Mouse (Mus musculus) midbrain, embryonic 11.5 days (tissue): Measurements from ENCODE around the gene Msrb2. TPM values are rescaled to one million over a fixed set of nuclear protein-coding genes. Genes with fewer than 3 reads are reported as not detected.

Experiments used
- ATAC-seq: fragments of 200-750 bp; cut with Nextera tagmentation; 2 replicates; pipeline ENCODE4 v1.8.0; 2017; ENCODE audit warnings: moderate TSS enrichment, moderate library complexity; ENCODE audit not compliant: low FRiP score
- DNase-seq: peaks from one replicate; pipeline ENCODE4 v3.0.0; 2015; ENCODE audit warnings: low spot score; ENCODE audit errors: missing footprints
- H3K27ac ChIP-seq: fragments of 300-500 bp; sonication (generic); 2 replicates; pipeline ENCODE4 v1.5.1; 2014; ENCODE audit warnings: low read depth, low read length
- H3K27me3 ChIP-seq: fragments of 300-500 bp; sonication (generic); 2 replicates; pipeline ENCODE4 v1.6.1; 2014; ENCODE audit warnings: mild to moderate bottlenecking, low read length, moderate library complexity, mixed read lengths; ENCODE audit not compliant: control insufficient read depth, insufficient read depth
- H3K36me3 ChIP-seq: fragments of 300-500 bp; sonication (generic); 2 replicates; pipeline ENCODE4 v1.6.1; 2014; ENCODE audit warnings: mild to moderate bottlenecking, low read length, moderate library complexity, mixed read lengths; ENCODE audit not compliant: control insufficient read depth, insufficient read depth
- H3K4me1 ChIP-seq: fragments of 300-500 bp; sonication (generic); 2 replicates; pipeline ENCODE4 v1.6.1; 2014; ENCODE audit warnings: low read length; ENCODE audit not compliant: control insufficient read depth, insufficient read depth
- H3K4me2 ChIP-seq: fragments of 300-500 bp; sonication (generic); 2 replicates; pipeline ENCODE4 v1.6.1; 2014; ENCODE audit warnings: mild to moderate bottlenecking, moderate library complexity
- H3K4me3 ChIP-seq: fragments of 300-500 bp; sonication (generic); 2 replicates; pipeline ENCODE4 v1.5.1; 2014; ENCODE audit warnings: low read depth, low read length
- H3K9ac ChIP-seq: fragments of 300-500 bp; sonication (generic); 2 replicates; pipeline ENCODE4 v1.6.1; 2014; ENCODE audit warnings: low read length
- H3K9me3 ChIP-seq: fragments of 300-500 bp; sonication (generic); 2 replicates; pipeline ENCODE4 v1.6.1; 2016; ENCODE audit warnings: low read length; ENCODE audit not compliant: control insufficient read depth
- WGBS: fragments of 180-500 bp; shearing (Covaris S2); extraction: QIAGEN DNeasy Blood & Tissue Kit; methylation state at CpG from one replicate; pipeline ENCODE4 v1.1.7; 2014; 5-methylcytosine and 5-hydroxymethylcytosine counted together
- polyA plus RNA-seq: library from polyadenylated mRNA; unstranded; fragments of >200 nt; fragmentation: Nextera tagmentation; extraction: Ambion mirVana; gene quantifications from 2 replicates; pipeline ENCODE4 v1.2.1, GENCODE M21; 2014

Gene Msrb2
- polyA plus RNA-seq, 1 experiment from 2014 or later = 11.2 TPM

GRCm38 (mm10) chr2:19382206-19382605 is 11.0 kb downstream of the Msrb2 start:
- Histone ChIP-seq H3K36me3 (no peaks in the 10 kb centered on the region), H3K9me3 (no peaks in the 10 kb centered on the region), H3K4me1 (no peaks in the 10 kb centered on the region), H3K27me3 (no peaks in the 10 kb centered on the region), H3K4me2 (no peak overlapping the region), H3K9ac (no peak overlapping the region), H3K27ac (no peak overlapping the region), H3K4me3 (no peak overlapping the region)
- ATAC-seq (no peak), DNase-seq (peak; percentile 77)
- 95% methylated on average over 1 of the region's 1 CpGs for WGBS

GRCm38 (mm10) chr2:19383006-19383405 is 11.8 kb downstream of the Msrb2 start:
- Histone ChIP-seq H3K27ac (no peak overlapping the region), H3K36me3 (no peaks in the 10 kb centered on the region), H3K9ac (no peak overlapping the region), H3K4me3 (no peak overlapping the region), H3K27me3 (no peaks in the 10 kb centered on the region), H3K4me1 (no peaks in the 10 kb centered on the region), H3K4me2 (no peak overlapping the region), H3K9me3 (no peaks in the 10 kb centered on the region)
- ATAC-seq = no peak
- WGBS = 71% methylated on average over 4 of the region's 4 CpGs
- no peak for DNase-seq

- H3K9me3 ChIP-seq = no peaks in the 10 kb centered on the region
- H3K27me3 ChIP-seq = no peaks in the 10 kb centered on the region
- no peak overlapping the region for H3K9ac ChIP-seq
- WGBS = 88% methylated on average over 5 of the region's 5 CpGs
- no peaks in the 10 kb centered on the region for H3K4me1 ChIP-seq
- H3K36me3 ChIP-seq = no peaks in the 10 kb centered on the region
- DNase-seq (peak; percentile 79), ATAC-seq (no peak)
- H3K4me2 ChIP-seq = no peak overlapping the region
- H3K27ac ChIP-seq = no peak overlapping the region
- no peak overlapping the region for H3K4me3 ChIP-seq
Measured at GRCm38 (mm10) chr2:19385772-19386171, 14.5 kb downstream of the Msrb2 start.

- H3K4me1 ChIP-seq = peaks cover 5% of the 10 kb centered on the region; the same call in 1 of the 2 replicates
- H3K27ac ChIP-seq = no peak overlapping the region
- no peaks in the 10 kb centered on the region for H3K27me3 ChIP-seq
- no peak overlapping the region for H3K4me3 ChIP-seq
- H3K9ac ChIP-seq = no peak overlapping the region
- peak; percentile 53 for DNase-seq
- no peak overlapping the region for H3K4me2 ChIP-seq
- 85% methylated on average over 12 of the region's 12 CpGs for WGBS
- ATAC-seq = no peak
- H3K9me3 ChIP-seq = no peaks in the 10 kb centered on the region
- no peaks in the 10 kb centered on the region for H3K36me3 ChIP-seq
Measured at GRCm38 (mm10) chr2:19388329-19389103, 17.3 kb downstream of the Msrb2 start.

GRCm38 (mm10) chr2:19390411-19391143 is 19.3 kb downstream of the Msrb2 start:
- Histone ChIP-seq H3K27me3 (no peaks in the 10 kb centered on the region), H3K4me1 (peaks cover 5% of the 10 kb centered on the region; the same call in 1 of the 2 replicates), H3K9me3 (no peaks in the 10 kb centered on the region), H3K4me2 (no peak overlapping the region), H3K9ac (no peak overlapping the region), H3K4me3 (no peak overlapping the region), H3K36me3 (no peaks in the 10 kb centered on the region), H3K27ac (no peak overlapping the region)
- WGBS = 55% methylated on average over 7 of the region's 7 CpGs
- DNase-seq (peak; percentile 57), ATAC-seq (no peak)

- no peak overlapping the region for H3K4me2 ChIP-seq
- H3K4me3 ChIP-seq = no peak overlapping the region
- ATAC-seq (no peak), DNase-seq (no peak)
- H3K9ac ChIP-seq = no peak overlapping the region
- 94% methylated on average over 3 of the region's 3 CpGs for WGBS
- no peaks in the 10 kb centered on the region for H3K27me3 ChIP-seq
- no peaks in the 10 kb centered on the region for H3K9me3 ChIP-seq
- no peak overlapping the region for H3K27ac ChIP-seq
- H3K4me1 ChIP-seq = peaks cover 5% of the 10 kb centered on the region; the same call in 1 of the 2 replicates
- no peaks in the 10 kb centered on the region for H3K36me3 ChIP-seq
Measured at GRCm38 (mm10) chr2:19391649-19392048, 20.4 kb downstream of the Msrb2 start.

GRCm38 (mm10) chr2:19392793-19393192 is 21.6 kb downstream of the Msrb2 start:
- no peak for ATAC-seq
- Histone ChIP-seq H3K27ac (no peak overlapping the region), H3K9ac (no peak overlapping the region), H3K4me2 (no peak overlapping the region), H3K9me3 (no peaks in the 10 kb centered on the region), H3K27me3 (no peaks in the 10 kb centered on the region), H3K4me1 (peaks cover 5% of the 10 kb centered on the region; the same call in 1 of the 2 replicates), H3K36me3 (no peaks in the 10 kb centered on the region), H3K4me3 (no peak overlapping the region)
- whole genome bisulfite sequencing = 20% methylated on average over 2 of the region's 2 CpGs
- peak; percentile 79 for DNase-seq

- peak; percentile 19 for DNase-seq
- Histone ChIP-seq H3K27ac (no peak overlapping the region), H3K36me3 (no peaks in the 10 kb centered on the region), H3K4me3 (no peak overlapping the region), H3K9me3 (no peaks in the 10 kb centered on the region), H3K27me3 (no peaks in the 10 kb centered on the region), H3K9ac (no peak overlapping the region), H3K4me2 (no peak overlapping the region), H3K4me1 (no peaks in the 10 kb centered on the region)
- no peak for ATAC-seq
- WGBS = 87% methylated on average over 5 of the region's 5 CpGs
Measured at GRCm38 (mm10) chr2:19405409-19405808, 34.2 kb downstream of the Msrb2 start.

- Histone ChIP-seq H3K9me3 (no peaks in the 10 kb centered on the region), H3K4me3 (no peak overlapping the region), H3K9ac (no peak overlapping the region), H3K4me1 (no peaks in the 10 kb centered on the region), H3K27ac (no peak overlapping the region), H3K27me3 (no peaks in the 10 kb centered on the region), H3K36me3 (no peaks in the 10 kb centered on the region), H3K4me2 (no peak overlapping the region)
- ATAC-seq = no peak
- DNase-seq = no peak
- WGBS = 72% methylated on average over 3 of the region's 3 CpGs
Measured at GRCm38 (mm10) chr2:19406531-19406930, 35.3 kb downstream of the Msrb2 start.
